Mouse (Mus musculus) MEL (cell line): Measurements from ENCODE around the gene Fez2. TPM values are rescaled to one million over a fixed set of nuclear protein-coding genes. Genes with fewer than 3 reads are reported as not detected.

Experiments
- DNase-seq: peaks from one replicate; pipeline ENCODE4 v3.0.0; 2011; ENCODE audit warnings: low read depth, low spot score
- H3K27ac ChIP-seq: 2 replicates; pipeline ENCODE4 v1.5.1; 2012; ENCODE audit warnings: low read depth, mild to moderate bottlenecking, control low read depth, low read length, moderate library complexity; ENCODE audit not compliant: control insufficient read depth
- H3K27me3 ChIP-seq, 2 experiments: fragments of 150-350 bp in 1 of 2; sonication (generic) in 1 of 2; 2 replicates each; pipeline ENCODE4 v1.6.1; 2012; ENCODE audit warnings: low read length in 2 of 2, mild to moderate bottlenecking in 2 of 2, improper control_type of control experiment in 1 of 2, moderate library complexity in 1 of 2; ENCODE audit not compliant: insufficient read depth in 2 of 2, control insufficient read depth in 1 of 2
- H3K36me3 ChIP-seq, 2 experiments: 2 replicates each; pipeline ENCODE4 v1.6.1; 2012 to 2014; ENCODE audit warnings: low read length in 2 of 2, improper control_type of control experiment in 1 of 2, inconsistent platforms in 1 of 2, mild to moderate bottlenecking in 1 of 2; ENCODE audit not compliant: insufficient read depth in 2 of 2, control insufficient read depth in 1 of 2
- H3K4me1 ChIP-seq, 2 experiments: fragments of 150-350 bp in 1 of 2; sonication (generic) in 1 of 2; 2 replicates each; pipeline ENCODE4 v1.6.1; 2012; ENCODE audit warnings: low read length in 2 of 2, improper control_type of control experiment in 1 of 2, mild to moderate bottlenecking in 1 of 2; ENCODE audit not compliant: insufficient read depth in 2 of 2, control insufficient read depth in 1 of 2
- H3K4me3 ChIP-seq, 2 experiments: fragments of 150-350 bp in 1 of 2; sonication (generic) in 1 of 2; 2 replicates each; pipeline ENCODE4 v1.5.1; 2012; ENCODE audit warnings: low read depth in 2 of 2, low read length in 2 of 2, mild to moderate bottlenecking in 2 of 2, moderate library complexity in 2 of 2, control low read depth in 1 of 2, improper control_type of control experiment in 1 of 2; ENCODE audit not compliant: control insufficient read depth in 1 of 2, insufficient read depth in 1 of 2
- H3K79me2 ChIP-seq: 2 replicates; pipeline ENCODE4 v1.6.1; 2012; ENCODE audit warnings: mild to moderate bottlenecking, low read length, moderate library complexity; ENCODE audit not compliant: control insufficient read depth, poor library complexity, insufficient read depth
- H3K9ac ChIP-seq: 2 replicates; pipeline ENCODE4 v1.6.1; 2012; ENCODE audit warnings: low read depth, mild to moderate bottlenecking, control low read depth, low read length, moderate library complexity; ENCODE audit not compliant: control insufficient read depth, poor library complexity, severe bottlenecking
- H3K9me3 ChIP-seq: fragments of 150-350 bp; sonication (generic); replicated peaks from 2 replicates; pipeline ENCODE4 v1.6.1; 2012; ENCODE audit warnings: mild to moderate bottlenecking, low read length, improper control_type of control experiment, moderate library complexity; ENCODE audit not compliant: insufficient read depth
- CTCF ChIP-seq, 3 experiments: IDR thresholded peaks in 2 of 3; conservative IDR thresholded peaks in 1 of 3; 2 replicates each; pipeline ENCODE4 v1.5.1; 2011 to 2012; ENCODE audit warnings: low read length in 3 of 3, low read depth in 2 of 3, mild to moderate bottlenecking in 2 of 3, improper control_type of control experiment in 1 of 3, inconsistent platforms in 1 of 3, mixed read lengths in 1 of 3, moderate library complexity in 1 of 3; ENCODE audit not compliant: control insufficient read depth in 1 of 3, insufficient read depth in 1 of 3, poor library complexity in 1 of 3, severe bottlenecking in 1 of 3
- ELF1 ChIP-seq: IDR thresholded peaks from 2 replicates; pipeline ENCODE4 v1.6.1; 2014; ENCODE audit warnings: low read depth, mild to moderate bottlenecking, inconsistent platforms, low read length, improper control_type of control experiment, moderate library complexity
- EP300 ChIP-seq, 2 experiments: IDR thresholded peaks; 2 replicates each; pipeline ENCODE4 v1.6.1; 2011; ENCODE audit warnings: improper control_type of control experiment in 2 of 2, low read length in 2 of 2, low read depth in 1 of 2, mild to moderate bottlenecking in 1 of 2
- GATA1 ChIP-seq: IDR thresholded peaks from 2 replicates; pipeline ENCODE4 v1.6.1; 2011; ENCODE audit warnings: low read depth, low read length, improper control_type of control experiment
- JUND ChIP-seq: IDR thresholded peaks from 2 replicates; pipeline ENCODE4 v1.6.1; 2011; ENCODE audit warnings: low read depth, mild to moderate bottlenecking, improper control_type of control experiment, low read length
- KAT2A ChIP-seq: conservative IDR thresholded peaks from 2 replicates; pipeline ENCODE4 v1.6.1; 2012; ENCODE audit warnings: low read depth, low read length, improper control_type of control experiment, inconsistent platforms
- MEF2A ChIP-seq: IDR thresholded peaks from 2 replicates; pipeline ENCODE4 v1.6.1; 2014; ENCODE audit warnings: low read depth, mild to moderate bottlenecking, inconsistent platforms, low read length, improper control_type of control experiment; ENCODE audit not compliant: poor library complexity, insufficient replicate concordance, severe bottlenecking; ENCODE audit errors: extremely low read depth
- MXI1 ChIP-seq: IDR thresholded peaks from 2 replicates; pipeline ENCODE4 v1.6.1; 2011; ENCODE audit warnings: mild to moderate bottlenecking, low read depth, low read length, improper control_type of control experiment
- MYB ChIP-seq: IDR thresholded peaks from 2 replicates; pipeline ENCODE4 v1.6.1; 2011; ENCODE audit warnings: mild to moderate bottlenecking, low read depth, low read length, improper control_type of control experiment
- MYC ChIP-seq: IDR thresholded peaks from 2 replicates; pipeline ENCODE4 v1.6.1; 2011; ENCODE audit warnings: low read depth, mild to moderate bottlenecking, low read length, improper control_type of control experiment, moderate library complexity
- NELFE ChIP-seq: IDR thresholded peaks from 2 replicates; pipeline ENCODE4 v1.6.1; 2011; ENCODE audit warnings: low read depth, low read length, improper control_type of control experiment
- NRF1 ChIP-seq: IDR thresholded peaks from 2 replicates; pipeline ENCODE4 v1.6.1; 2014; ENCODE audit warnings: low read depth, mild to moderate bottlenecking, inconsistent platforms, low read length, improper control_type of control experiment, moderate library complexity; ENCODE audit not compliant: poor library complexity, insufficient read depth, severe bottlenecking
- POLR2A ChIP-seq, 2 experiments: IDR thresholded peaks; 2 replicates each; pipeline ENCODE4 v1.6.1; 2011 to 2012; ENCODE audit warnings: low read length in 2 of 2, mild to moderate bottlenecking in 2 of 2, control low read depth in 1 of 2, improper control_type of control experiment in 1 of 2, low read depth in 1 of 2, moderate library complexity in 1 of 2; ENCODE audit not compliant: control insufficient read depth in 1 of 2, insufficient read depth in 1 of 2, poor library complexity in 1 of 2
- POLR2AphosphoS2 ChIP-seq: IDR thresholded peaks from 2 replicates; pipeline ENCODE4 v1.6.1; 2011; ENCODE audit warnings: low read length, improper control_type of control experiment
- POLR2AphosphoS5 ChIP-seq: IDR thresholded peaks from 2 replicates; pipeline ENCODE4 v1.6.1; 2012; ENCODE audit warnings: low read depth, borderline replicate concordance, mild to moderate bottlenecking, inconsistent platforms, low read length, moderate library complexity, mixed read lengths
- RAD21 ChIP-seq: IDR thresholded peaks from 2 replicates; pipeline ENCODE4 v1.6.1; 2011; ENCODE audit warnings: mild to moderate bottlenecking, low read depth, low read length, improper control_type of control experiment
- RCOR1 ChIP-seq: IDR thresholded peaks from 2 replicates; pipeline ENCODE4 v1.6.1; 2012; ENCODE audit warnings: low read depth, mild to moderate bottlenecking, inconsistent platforms, low read length, improper control_type of control experiment
- SIN3A ChIP-seq: IDR thresholded peaks from 2 replicates; pipeline ENCODE4 v1.6.1; 2012; ENCODE audit warnings: low read length, improper control_type of control experiment, inconsistent platforms
- SMC3 ChIP-seq: IDR thresholded peaks from 2 replicates; pipeline ENCODE4 v1.6.1; 2011; ENCODE audit warnings: low read depth, low read length, improper control_type of control experiment
- TBP ChIP-seq: IDR thresholded peaks from 2 replicates; pipeline ENCODE4 v1.8.0; 2011; ENCODE audit warnings: low read depth, low read length, improper control_type of control experiment
- UBTF ChIP-seq: IDR thresholded peaks from 2 replicates; pipeline ENCODE4 v1.6.1; 2012; ENCODE audit warnings: low read depth, mild to moderate bottlenecking, inconsistent platforms, low read length, improper control_type of control experiment, moderate library complexity, borderline replicate concordance; ENCODE audit not compliant: insufficient read depth
- USF1 ChIP-seq: IDR thresholded peaks from 2 replicates; pipeline ENCODE4 v1.6.1; 2014; ENCODE audit warnings: low read depth, mild to moderate bottlenecking, inconsistent platforms, low read length, improper control_type of control experiment, moderate library complexity
- USF2 ChIP-seq, 2 experiments: IDR thresholded peaks; 2 replicates each; pipeline ENCODE4 v1.6.1; 2011 to 2012; ENCODE audit warnings: improper control_type of control experiment in 2 of 2, low read length in 2 of 2, borderline replicate concordance in 1 of 2, inconsistent platforms in 1 of 2, low read depth in 1 of 2, mild to moderate bottlenecking in 1 of 2; ENCODE audit not compliant: insufficient read depth in 1 of 2
- ZC3H11A ChIP-seq: IDR thresholded peaks from 2 replicates; pipeline ENCODE4 v1.6.1; 2012; ENCODE audit warnings: low read depth, mild to moderate bottlenecking, inconsistent platforms, low read length, improper control_type of control experiment
- ZKSCAN1 ChIP-seq: IDR thresholded peaks from 2 replicates; pipeline ENCODE4 v1.6.1; 2012; ENCODE audit warnings: low read depth, mild to moderate bottlenecking, inconsistent platforms, low read length, improper control_type of control experiment, moderate library complexity
- ZMIZ1 ChIP-seq: IDR thresholded peaks from 2 replicates; pipeline ENCODE4 v1.6.1; 2012; ENCODE audit warnings: low read depth, mild to moderate bottlenecking, inconsistent platforms, low read length, improper control_type of control experiment, moderate library complexity
- ZNF384 ChIP-seq: IDR thresholded peaks from 2 replicates; pipeline ENCODE4 v1.6.1; 2012; ENCODE audit warnings: low read depth, mild to moderate bottlenecking, inconsistent platforms, low read length, improper control_type of control experiment
- polyA plus RNA-seq, 2 experiments: library from polyadenylated mRNA; stranded (reverse) in 1 of 2; unstranded in 1 of 2; fragments of >175 nt in 1 of 2; fragments of >200 nt in 1 of 2; gene quantifications; 2 replicates each; pipeline versions ENCODE4 v1.2.1 to v1.2.4; 2012; ENCODE audit warnings: low replicate concordance in 2 of 2, low read depth in 1 of 2; ENCODE audit not compliant: insufficient read length in 2 of 2, insufficient read depth in 1 of 2, missing spikeins in 1 of 2
- total RNA-seq: library from RNA; depleted of rRNA; stranded (reverse); fragments of 300-350 nt; gene quantifications from 2 replicates; pipeline ENCODE4 v1.2.3, GENCODE M21; 2012

Gene Fez2
- total and polyA plus RNA-seq, 3 experiments: 11.7 to 17.4 TPM; not detected in 1

- DNase-seq: peak; percentile 2
- TF ChIP-seq EP300 (IDR thresholded peaks at IDR 0.05; ENCODE audit: low read depth in 1 of 2, low read length in 2 of 2) (no peak), UBTF (no peak), USF1 (no peak), ZKSCAN1 (no peak), JUND (no peak), MYB (no peak), TBP (no peak), MYC (no peak), POLR2A (IDR thresholded peaks at IDR 0.05; ENCODE audit: control insufficient read depth in 1 of 2, insufficient read depth in 1 of 2, low read depth in 1 of 2, low read length in 2 of 2, poor library complexity in 1 of 2) (no peak), SMC3 (no peak), ZNF384 (no peak), NELFE (no peak), KAT2A (no peak), POLR2AphosphoS2 (no peak), SIN3A (no peak), GATA1 (no peak), ELF1 (no peak)
- Histone ChIP-seq H3K9ac (no peak overlapping the region), H3K4me1 (no peaks in the 10 kb centered on the region), H3K27me3 (no peaks in the 10 kb centered on the region), H3K9me3 (no peaks in the 10 kb centered on the region), H3K36me3 (no peaks in the 10 kb centered on the region), H3K4me3 (no peak overlapping the region), H3K27ac (no peak overlapping the region), H3K79me2 (no peaks in the 10 kb centered on the region)
Observed at GRCm38 (mm10) chr17:78361939-78362728, 55.8 kb downstream of the Fez2 start.

- Histone ChIP-seq H3K27me3 (no peaks in the 10 kb centered on the region), H3K9ac (no peak overlapping the region), H3K9me3 (no peaks in the 10 kb centered on the region), H3K27ac (no peak overlapping the region), H3K79me2 (no peaks in the 10 kb centered on the region), H3K36me3 (no peaks in the 10 kb centered on the region), H3K4me1 (no peaks in the 10 kb centered on the region), H3K4me3 (no peak overlapping the region)
- no peak for DNase-seq
- TF ChIP-seq POLR2AphosphoS5 (no peak), ZMIZ1 (no peak), RCOR1 (no peak), USF1 (no peak), MYB (no peak), MEF2A (no peak), MXI1 (no peak), SMC3 (no peak), CTCF (IDR thresholded peaks at IDR 0.05 in 2 of 3, conservative IDR thresholded peaks at IDR 0.05 in 1 of 3; ENCODE audit: control insufficient read depth in 1 of 3, insufficient read depth in 1 of 3, low read depth in 2 of 3, low read length in 3 of 3, poor library complexity in 1 of 3, severe bottlenecking in 1 of 3) (no peak), RAD21 (no peak), ZC3H11A (no peak), POLR2A (IDR thresholded peaks at IDR 0.05; ENCODE audit: control insufficient read depth in 1 of 2, insufficient read depth in 1 of 2, low read depth in 1 of 2, low read length in 2 of 2, poor library complexity in 1 of 2) (no peak), USF2 (IDR thresholded peaks at IDR 0.05; ENCODE audit: borderline replicate concordance in 1 of 2, insufficient read depth in 1 of 2, low read depth in 1 of 2, low read length in 2 of 2) (no peak), NRF1 (no peak), JUND (no peak), NELFE (no peak), KAT2A (no peak)
Observed at GRCm38 (mm10) chr17:78358251-78358726, 59.7 kb downstream of the Fez2 start.
